Mouse (Mus musculus): ENCODE results near the gene Ntmt1.

DNA sequence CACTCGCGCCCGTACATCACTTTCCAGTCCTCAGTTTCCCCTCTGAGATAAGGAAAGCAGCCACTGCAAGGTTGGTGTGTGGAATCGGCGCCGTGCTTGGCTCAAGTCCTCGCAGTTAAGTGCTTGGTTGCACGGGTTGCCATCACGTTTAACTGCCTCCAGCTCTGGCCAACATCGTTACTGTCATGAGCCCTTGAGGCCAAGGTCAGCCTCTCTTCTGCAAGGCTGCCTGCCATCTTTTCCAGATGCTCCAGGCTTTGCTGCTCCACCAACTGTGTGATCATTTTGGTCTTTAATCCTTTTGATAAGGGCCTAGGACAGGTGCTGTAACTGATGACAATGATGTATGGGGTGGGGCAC lies 650 bp downstream of the Ntmt1 start:
- TF ChIP-seq POLR2A (IDR thresholded peaks at IDR 0.05; ENCODE audit: insufficient read length, low read depth) (no peak), USF1 (IDR thresholded peaks at IDR 0.05; ENCODE audit: low read depth) (no peak), TCF12 (IDR thresholded peaks at IDR 0.05; ENCODE audit: insufficient read depth, poor library complexity, severe bottlenecking) (no peak), MYOG (IDR thresholded peaks at IDR 0.05; ENCODE audit: control insufficient read depth in 1 of 3, insufficient read depth in 1 of 3, insufficient read length in 2 of 3, low read depth in 2 of 3) (peak in 1 of 3 experiments; percentile 18), E2F4 (IDR thresholded peaks at IDR 0.05; ENCODE audit: insufficient read depth) (no peak), POLR2AphosphoS2 (IDR thresholded peaks at IDR 0.05; ENCODE audit: insufficient read length, low read depth) (no peak), MYOD1 (IDR thresholded peaks at IDR 0.05; ENCODE audit: control insufficient read depth in 1 of 3, insufficient read length in 2 of 3, low read depth in 2 of 3) (peak in 1 of 3 experiments; percentile 14), REST (IDR thresholded peaks at IDR 0.05; ENCODE audit: insufficient read depth, insufficient read length) (no peak), SRF (IDR thresholded peaks at IDR 0.05; ENCODE audit: control insufficient read depth, insufficient read length, low read depth) (no peak), CEBPB (IDR thresholded peaks at IDR 0.05; ENCODE audit: insufficient read depth, poor library complexity, severe bottlenecking) (no peak), MAX (IDR thresholded peaks at IDR 0.05; ENCODE audit: low read depth) (no peak), TCF3 (IDR thresholded peaks at IDR 0.05; ENCODE audit: insufficient read length, low read depth) (no peak)
